Mouse (Mus musculus) neural tube, embryonic 15.5 days (tissue): Measurements from ENCODE around the gene Glmp. TPM values are rescaled to one million over a fixed set of nuclear protein-coding genes. Genes with fewer than 3 reads are reported as not detected.
"Not testable (repeated sequence)": the region's sequence is repeated elsewhere in the genome, so short reads cannot be mapped to it uniquely, and the experiment has no call there.

ENCODE experiments used
- ATAC-seq: fragments of 200-750 bp; cut with Nextera tagmentation; 2 replicates; pipeline ENCODE4 v1.8.0; 2017; ENCODE audit warnings: mild to moderate bottlenecking, moderate TSS enrichment, moderate library complexity; ENCODE audit not compliant: low FRiP score
- H3K27ac ChIP-seq: fragments of 300-500 bp; sonication (generic); replicated peaks from 2 replicates; pipeline ENCODE4 v1.5.1; 2015; ENCODE audit warnings: mild to moderate bottlenecking, inconsistent platforms
- H3K27me3 ChIP-seq: fragments of 300-500 bp; sonication (generic); replicated peaks from 2 replicates; pipeline ENCODE4 v1.6.1; 2015; ENCODE audit warnings: inconsistent platforms
- H3K36me3 ChIP-seq: fragments of 300-500 bp; sonication (generic); 2 replicates; pipeline ENCODE4 v1.6.1; 2015; ENCODE audit warnings: inconsistent platforms
- H3K4me1 ChIP-seq: fragments of 300-500 bp; sonication (generic); 2 replicates; pipeline ENCODE4 v1.6.1; 2015; ENCODE audit warnings: inconsistent platforms
- H3K4me2 ChIP-seq: fragments of 300-500 bp; sonication (generic); 2 replicates; pipeline ENCODE4 v1.6.1; 2015; ENCODE audit warnings: inconsistent platforms, mild to moderate bottlenecking, moderate library complexity
- H3K4me3 ChIP-seq: fragments of 300-500 bp; sonication (generic); replicated peaks from 2 replicates; pipeline ENCODE4 v1.5.1; 2015; ENCODE audit warnings: mild to moderate bottlenecking, inconsistent platforms
- H3K9ac ChIP-seq: fragments of 300-500 bp; sonication (generic); replicated peaks from 2 replicates; pipeline ENCODE4 v1.6.1; 2015; ENCODE audit warnings: mild to moderate bottlenecking, inconsistent platforms
- H3K9me3 ChIP-seq: fragments of 300-500 bp; sonication (generic); replicated peaks from 2 replicates; pipeline ENCODE4 v1.6.1; 2016; ENCODE audit warnings: inconsistent platforms
- WGBS: fragments of 180-500 bp; shearing (Covaris S2); methylation state at CpG from one replicate; pipeline ENCODE4 v1.1.7; 2015; ENCODE audit warnings: mixed read lengths; 5-methylcytosine and 5-hydroxymethylcytosine counted together
- polyA plus RNA-seq: library from polyadenylated mRNA; unstranded; fragments of >200 nt; fragmentation: Nextera tagmentation; extraction: Ambion mirVana; gene quantifications from 2 replicates; pipeline ENCODE4 v1.2.1, GENCODE M21; 2015

Gene Glmp
- polyA plus RNA-seq, 1 experiment from 2014 or later = 102 TPM

- Histone ChIP-seq H3K27me3 (peaks cover 18% of the 10 kb centered on the region), H3K4me2 (peak within 1 kb of the TSS; percentile 4), H3K36me3 (peaks cover 35% of the 10 kb centered on the region), H3K27ac (no peak within 1 kb of the TSS), H3K4me1 (0 out of 2 replicates have a peak, but pooled peaks cover 5% of the 10 kb centered on the region), H3K9ac (no peak within 1 kb of the TSS), H3K9me3 (no peaks in the 10 kb centered on the region), H3K4me3 (no peak within 1 kb of the TSS)
- WGBS = 2% methylated on average over 16 of the region's 16 CpGs
- no peak for ATAC-seq
Measured at GRCm38 (mm10) chr3:88364337-88364736, 39.5 kb downstream of the Glmp start, which contains the start of gene Paqr6. Paqr6 (plus strand) TSS chr3:88364584.

- Histone ChIP-seq H3K4me1 (0 out of 2 replicates have a peak, but pooled peaks cover 5% of the 10 kb centered on the region), H3K27ac (no peak overlapping the region), H3K9me3 (0 out of 2 replicates have a peak, but pooled peaks cover 4% of the 10 kb centered on the region), H3K9ac (no peak overlapping the region), H3K4me2 (peak overlapping the region; percentile 49; the same call in 1 of the 2 replicates), H3K27me3 (peaks cover 18% of the 10 kb centered on the region), H3K4me3 (no peak overlapping the region), H3K36me3 (peaks cover 20% of the 10 kb centered on the region)
- ATAC-seq = no peak
- WGBS = 39% methylated on average over 34 of the region's 34 CpGs
Measured at GRCm38 (mm10) chr3:88365705-88366361, 41.0 kb downstream of the Glmp start.

- not testable (repeated sequence) for H3K9ac ChIP-seq, H3K4me1 ChIP-seq, H3K9me3 ChIP-seq
- 4% methylated on average over 21 of the region's 22 CpGs for WGBS
- Histone ChIP-seq H3K4me2 (peak overlapping the region; percentile 49), H3K4me3 (peak overlapping the region; percentile 32), H3K27me3 (peaks cover 18% of the 10 kb centered on the region), H3K27ac (peak overlapping the region; percentile 66; the same call in 1 of the 2 replicates), H3K36me3 (peaks cover 10% of the 10 kb centered on the region)
- peak; percentile 90 for ATAC-seq
Measured at GRCm38 (mm10) chr3:88366830-88367428, 42.1 kb downstream of the Glmp start.

- H3K4me2 ChIP-seq, H3K4me3 ChIP-seq, H3K9ac ChIP-seq, H3K4me1 ChIP-seq, H3K36me3 ChIP-seq, H3K27ac ChIP-seq, H3K9me3 ChIP-seq: not testable (repeated sequence)
- 37% methylated on average over 3 of the region's 7 CpGs for WGBS
- 0 out of 2 replicates have a peak, but pooled peaks have one; percentile 22 for ATAC-seq
- H3K27me3 ChIP-seq = peaks cover 18% of the 10 kb centered on the region
Measured at GRCm38 (mm10) chr3:88367517-88367916, 42.7 kb downstream of the Glmp start.

- not testable (repeated sequence) for ATAC-seq, H3K4me3 ChIP-seq, H3K9ac ChIP-seq, H3K27ac ChIP-seq, H3K4me2 ChIP-seq, H3K36me3 ChIP-seq, H3K4me1 ChIP-seq, H3K9me3 ChIP-seq
- 89% methylated on average over 7 of the region's 7 CpGs for WGBS
- H3K27me3 ChIP-seq = peaks cover 18% of the 10 kb centered on the region
Measured at GRCm38 (mm10) chr3:88368511-88368910, 43.7 kb downstream of the Glmp start.

GRCm38 (mm10) chr3:88372643-88373042 lies 47.8 kb downstream of the Glmp start, which contains the start of gene Bglap3:
Bglap3 (minus strand) TSS chr3:88372743.
- not testable (repeated sequence) for H3K4me2 ChIP-seq, H3K9me3 ChIP-seq, ATAC-seq, H3K4me1 ChIP-seq, H3K36me3 ChIP-seq, H3K27ac ChIP-seq, H3K9ac ChIP-seq, H3K27me3 ChIP-seq, H3K4me3 ChIP-seq
- 96% methylated on average over 9 of the region's 9 CpGs for WGBS

- H3K4me2 ChIP-seq = peak overlapping the region; percentile 46
- H3K4me1 ChIP-seq, H3K9me3 ChIP-seq, H3K27me3 ChIP-seq, H3K36me3 ChIP-seq, H3K9ac ChIP-seq, H3K4me3 ChIP-seq: not testable (repeated sequence)
- 11% methylated on average over 19 of the region's 19 CpGs for WGBS
- H3K27ac ChIP-seq = peak overlapping the region; percentile 61; the same call in 1 of the 2 replicates
- ATAC-seq = peak; percentile 91
Measured at GRCm38 (mm10) chr3:88375750-88376626, 51.2 kb downstream of the Glmp start.

GRCm38 (mm10) chr3:88376644-88377043 lies 51.8 kb downstream of the Glmp start:
- H3K36me3 ChIP-seq, H3K27me3 ChIP-seq, H3K9ac ChIP-seq, H3K4me3 ChIP-seq, H3K4me1 ChIP-seq, H3K9me3 ChIP-seq: not testable (repeated sequence)
- ATAC-seq = peak; percentile 37; the same call in 1 of the 2 replicates
- Histone ChIP-seq H3K4me2 (peak overlapping the region; percentile 46), H3K27ac (peak overlapping the region; percentile 61; the same call in 1 of the 2 replicates)
- 24% methylated on average over 7 of the region's 7 CpGs for WGBS

GRCm38 (mm10) chr3:88378599-88378998 lies 53.8 kb downstream of the Glmp start, which contains the start of gene Bglap2:
Bglap2 (minus strand) TSS chr3:88378699.
- ATAC-seq, H3K27ac ChIP-seq, H3K4me3 ChIP-seq, H3K27me3 ChIP-seq, H3K4me2 ChIP-seq, H3K36me3 ChIP-seq, H3K9me3 ChIP-seq, H3K9ac ChIP-seq: not testable (repeated sequence)
- peaks cover 13% of the 10 kb centered on the region for H3K4me1 ChIP-seq
- 76% methylated on average over 5 of the region's 5 CpGs for WGBS
